Mouse (Mus musculus) common myeloid progenitor, adult 5-6 weeks (primary cell): ENCODE data around the gene 4930544D05Rik. TPM values are rescaled to one million over a fixed set of nuclear protein-coding genes. Genes with fewer than 3 reads are reported as not detected.

Source experiments
- ATAC-seq: replicated peaks from 2 replicates; pipeline ENCODE4 v1.8.0; 2016; ENCODE audit warnings: low read depth, mild to moderate bottlenecking, moderate TSS enrichment, inconsistent platforms; ENCODE audit not compliant: poor library complexity, severe bottlenecking
- total RNA-seq: library from RNA; stranded (forward); fragments of 200-1000, 187-1606 nt; gene quantifications from 2 replicates; pipeline ENCODE4 v1.2.3, GENCODE M21; 2017

The 4930544D05Rik gene
- total RNA-seq, 1 experiment from 2014 or later: not detected

- ATAC-seq: no peak
Observed at GRCm38 (mm10) chr11:70653345-70654197, 37.9 kb downstream of the 4930544D05Rik start.

DNA sequence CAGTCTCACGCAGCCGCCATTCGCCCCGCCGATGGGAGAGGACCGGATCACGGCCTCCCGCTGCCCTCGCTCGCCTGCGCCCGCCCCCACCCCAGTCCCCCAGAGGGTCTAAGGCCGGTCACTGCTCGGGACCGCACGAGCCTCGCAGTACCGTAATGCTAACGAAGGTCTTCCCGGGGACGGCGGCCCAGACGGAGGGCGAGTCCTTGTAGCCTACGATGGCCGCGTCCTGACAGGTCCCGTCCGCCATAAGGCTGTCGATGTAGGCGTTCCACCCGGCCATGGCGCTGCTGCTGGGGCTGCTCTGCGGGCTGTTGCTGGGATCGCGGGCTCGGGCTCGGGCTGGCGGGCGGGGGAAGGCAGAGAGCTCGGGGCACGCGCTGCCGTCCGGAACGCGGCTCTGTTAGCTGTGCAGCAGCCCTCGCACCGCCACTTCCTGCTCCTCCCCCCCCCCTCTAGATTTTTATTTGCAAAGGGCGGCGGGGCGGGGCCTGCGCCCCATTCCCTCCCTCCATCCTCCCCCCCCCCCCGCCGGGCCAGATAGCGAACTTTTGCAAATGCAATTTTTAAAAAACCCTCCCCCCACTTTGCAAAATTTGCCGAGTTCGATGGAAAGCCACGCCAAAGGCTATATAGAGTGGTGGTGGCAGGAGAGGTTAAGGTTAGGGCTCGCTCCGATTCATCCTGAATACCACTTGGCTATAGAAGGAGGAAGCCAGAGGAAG is 38.7 kb downstream of the 4930544D05Rik start, which contains the start of gene Pfn1:
Gene Pfn1 (minus strand): TSS at position 447 of the 725 bp plus-strand sequence.
- ATAC-seq: peak; percentile 19

- peak; percentile 23 for ATAC-seq
Observed at GRCm38 (mm10) chr11:70654923-70655570, 39.4 kb downstream of the 4930544D05Rik start.

DNA sequence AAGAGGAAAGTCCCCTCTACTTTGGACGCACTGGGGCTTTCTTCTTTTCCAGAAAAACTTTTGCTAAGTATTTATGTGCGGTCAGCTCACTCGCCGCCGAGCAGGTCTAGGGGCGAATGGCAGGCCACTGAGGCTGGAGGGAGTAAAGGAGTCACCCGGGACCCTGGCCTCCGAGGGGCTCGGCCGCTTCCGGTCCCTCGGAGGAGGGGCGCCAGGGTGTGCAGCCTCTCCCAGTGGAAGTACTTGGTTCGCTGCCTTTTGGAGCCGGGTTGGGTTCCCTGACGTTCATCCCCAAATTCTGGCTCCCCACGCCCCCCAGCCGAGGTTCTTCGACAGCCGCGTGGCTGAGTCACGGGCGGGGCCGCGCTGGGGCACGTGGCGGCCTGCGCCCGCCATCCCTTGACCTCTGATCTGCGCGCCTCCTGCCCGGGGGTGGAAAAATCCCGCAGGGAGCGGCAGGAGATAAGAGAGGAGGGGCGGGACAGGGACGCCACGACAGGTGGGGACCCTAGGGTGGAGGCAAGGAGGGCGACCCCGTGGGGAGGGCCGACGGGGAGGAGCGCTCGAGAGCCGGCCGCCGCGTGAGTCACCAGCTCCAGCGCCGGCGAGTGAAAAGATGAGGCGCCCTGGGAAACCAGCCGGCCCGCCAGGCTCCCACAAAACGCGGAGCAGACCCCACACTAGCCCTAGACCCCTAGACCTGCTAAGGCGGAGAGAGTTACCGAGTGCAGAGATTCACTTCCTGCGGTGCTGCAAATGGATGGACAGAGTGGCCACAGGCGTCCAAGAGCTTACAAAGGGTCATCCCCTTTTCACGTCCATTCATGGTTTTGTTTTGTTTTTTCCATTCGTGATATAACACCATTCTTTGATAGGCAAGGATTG is 40.2 kb downstream of the 4930544D05Rik start:
- ATAC-seq: no peak

DNA sequence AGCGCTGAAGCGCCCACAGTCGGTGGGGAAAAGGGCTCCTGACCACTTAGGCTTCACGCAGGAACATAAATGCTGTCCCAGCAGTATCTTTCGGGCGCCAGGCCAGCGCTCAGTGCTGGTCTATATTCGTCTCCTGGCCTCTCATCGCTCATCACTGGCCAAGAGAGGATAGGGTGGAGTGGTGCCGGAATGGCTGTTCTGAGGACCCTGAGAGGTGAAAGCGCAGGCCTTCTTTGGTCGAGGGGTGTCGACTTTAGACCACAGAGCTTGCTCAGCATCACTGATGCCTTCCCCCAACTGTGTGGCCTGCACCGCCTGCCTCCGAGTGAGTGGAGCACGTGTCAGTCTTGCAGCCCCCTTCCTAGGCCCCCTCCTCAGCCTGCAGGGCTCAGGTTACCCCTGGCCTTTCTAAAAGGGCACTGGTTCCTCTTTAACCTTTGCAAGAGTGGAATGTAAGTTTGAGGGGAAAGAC is 40.8 kb downstream of the 4930544D05Rik start:
- ATAC-seq: no peak

- ATAC-seq: no peak
Observed at GRCm38 (mm10) chr11:70656964-70657363, 41.3 kb downstream of the 4930544D05Rik start, which contains the start of gene Eno3. Gene Eno3 (plus strand): TSS chr11:70657202.

DNA sequence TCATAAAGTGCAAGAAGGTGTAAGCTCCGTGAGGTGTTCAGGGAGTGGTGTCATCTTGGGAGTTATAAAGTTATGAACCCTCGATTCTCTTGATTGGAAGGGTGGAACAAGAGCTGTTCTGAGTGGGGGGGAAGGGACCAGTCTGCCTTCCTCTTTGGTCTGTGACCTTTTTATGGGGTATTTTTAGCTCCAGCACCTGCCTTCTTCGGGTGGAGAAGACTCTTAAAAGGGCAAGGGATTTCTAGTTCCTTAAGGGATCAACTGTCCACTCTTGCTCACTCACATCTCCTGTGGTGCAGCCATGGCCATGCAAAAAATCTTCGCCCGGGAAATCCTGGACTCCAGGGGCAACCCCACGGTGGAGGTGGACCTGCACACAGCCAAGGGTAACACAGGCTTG is 41.9 kb downstream of the 4930544D05Rik start:
- no peak for ATAC-seq

DNA sequence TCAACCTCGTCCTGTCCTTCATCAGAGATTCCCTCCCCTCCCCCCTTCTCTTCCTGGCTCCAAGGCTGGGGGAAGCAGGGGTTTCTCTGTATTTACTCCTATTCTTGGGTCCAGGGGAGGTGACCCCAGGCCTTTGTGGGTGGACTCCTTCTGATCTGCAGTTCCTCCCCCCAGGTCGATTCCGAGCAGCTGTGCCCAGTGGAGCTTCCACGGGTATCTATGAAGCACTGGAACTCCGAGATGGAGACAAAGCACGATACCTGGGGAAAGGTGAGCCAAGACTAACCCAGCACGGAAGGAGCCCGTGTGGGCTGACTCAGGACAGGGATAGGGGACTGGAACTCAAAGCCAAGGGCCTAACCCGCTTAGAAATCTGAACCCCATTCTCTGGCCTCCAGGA is 42.3 kb downstream of the 4930544D05Rik start:
- no peak for ATAC-seq

- no peak for ATAC-seq
Observed at GRCm38 (mm10) chr11:70658521-70658920, 42.9 kb downstream of the 4930544D05Rik start.

- ATAC-seq: no peak
Observed at GRCm38 (mm10) chr11:70658942-70659341, 43.3 kb downstream of the 4930544D05Rik start.

DNA sequence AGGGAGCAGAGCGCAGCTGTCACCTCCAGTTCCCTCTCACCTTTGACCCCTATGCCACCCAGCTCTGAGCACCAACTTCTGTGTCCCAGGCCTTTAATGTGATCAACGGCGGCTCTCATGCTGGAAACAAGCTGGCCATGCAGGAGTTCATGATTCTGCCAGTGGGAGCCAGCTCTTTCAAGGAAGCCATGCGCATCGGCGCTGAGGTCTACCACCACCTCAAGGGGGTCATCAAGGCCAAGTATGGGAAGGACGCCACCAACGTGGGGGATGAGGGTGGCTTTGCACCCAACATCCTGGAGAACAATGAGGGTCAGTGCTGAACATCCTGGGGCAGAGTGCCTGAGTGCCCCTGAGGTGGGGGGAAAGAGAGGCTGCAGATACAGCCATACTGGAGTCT is 44.9 kb downstream of the 4930544D05Rik start:
- ATAC-seq: no peak

- no peak for ATAC-seq
Observed at GRCm38 (mm10) chr11:70663101-70663500, 47.5 kb downstream of the 4930544D05Rik start.

- no peak for ATAC-seq
Observed at GRCm38 (mm10) chr11:70663957-70664356, 48.3 kb downstream of the 4930544D05Rik start.

GRCm38 (mm10) chr11:70664741-70665140 is 49.1 kb downstream of the 4930544D05Rik start:
- no peak for ATAC-seq

Other genes with a start within 250 kb of the 4930544D05Rik start
- 13.4 and 16.5 TPM in 2 replicates for gene Pelp1, start 205.8 kb upstream of the 4930544D05Rik start, total RNA-seq
- 43.6 and 46.6 TPM in 2 replicates for gene Arrb2, start 183.2 kb upstream of the 4930544D05Rik start, total RNA-seq
- 36.3 and 43.1 TPM in 2 replicates for gene Med11, start 163.9 kb upstream of the 4930544D05Rik start, total RNA-seq
- not detected in 2 replicates for gene Zmynd15, start 156.4 kb upstream of the 4930544D05Rik start, total RNA-seq
- not detected in 2 replicates for gene Cxcl16, start 155.9 kb upstream of the 4930544D05Rik start, total RNA-seq
- gene Tm4sf5, start 110.6 kb upstream of the 4930544D05Rik start, total RNA-seq: not detected in 2 replicates
- gene Vmo1, start 101.2 kb upstream of the 4930544D05Rik start, total RNA-seq: not detected in 2 replicates
- not detected in 2 replicates for gene Gltpd2, start 96.7 kb upstream of the 4930544D05Rik start, total RNA-seq
- 218 and 223 TPM in 2 replicates for gene Psmb6, start 90.5 kb upstream of the 4930544D05Rik start, total RNA-seq
- gene Gm40193, start 82.9 kb upstream of the 4930544D05Rik start, total RNA-seq: not detected in 2 replicates
- 1.2 and 2.7 TPM in 2 replicates for gene Pld2, start 75.8 kb upstream of the 4930544D05Rik start, total RNA-seq
- gene Mink1, start 53.0 kb upstream of the 4930544D05Rik start, total RNA-seq: 30.8 and 33.5 TPM in 2 replicates
- gene Chrne, start 3.4 kb downstream of the 4930544D05Rik start, total RNA-seq: 0.37 TPM in 1 of 2 replicates, not detected in the other
- gene Gp1ba, start 23.3 kb downstream of the 4930544D05Rik start, total RNA-seq: 0.58 and 3.2 TPM in 2 replicates
- 56.9 and 65.8 TPM in 2 replicates for gene Rnf167, start 31.4 kb downstream of the 4930544D05Rik start, total RNA-seq
- gene Slc25a11, start 31.6 kb downstream of the 4930544D05Rik start, total RNA-seq: 52.5 and 60.6 TPM in 2 replicates
- 437 and 465 TPM in 2 replicates for gene Pfn1, start 38.8 kb downstream of the 4930544D05Rik start, total RNA-seq
- gene Eno3, start 41.4 kb downstream of the 4930544D05Rik start, total RNA-seq: 8.9 and 10.0 TPM in 2 replicates
- 43.2 and 53.2 TPM in 2 replicates for gene Spag7, start 53.6 kb downstream of the 4930544D05Rik start, total RNA-seq
- gene Camta2, start 72.3 kb downstream of the 4930544D05Rik start, total RNA-seq: 5.3 and 13.3 TPM in 2 replicates
- not detected in 2 replicates for gene Inca1, start 84.3 kb downstream of the 4930544D05Rik start, total RNA-seq
- 4.7 and 8.6 TPM in 2 replicates for gene Kif1c, start 84.7 kb downstream of the 4930544D05Rik start, total RNA-seq
- gene Zfp3, start 148.4 kb downstream of the 4930544D05Rik start, total RNA-seq: 2.3 and 4.2 TPM in 2 replicates
- not detected in 2 replicates for gene Scimp, start 196.7 kb downstream of the 4930544D05Rik start, total RNA-seq
- 63.2 and 68.4 TPM in 2 replicates for gene Rabep1, start 228.9 kb downstream of the 4930544D05Rik start, total RNA-seq